Mouse (Mus musculus): ENCODE data around the gene Ctr9. TPM values are rescaled to one million over a fixed set of nuclear protein-coding genes. Genes with fewer than 3 reads are reported as not detected.

Ctr9 gene
- polyA plus RNA-seq (2015; fragmentation: Nextera tagmentation; extraction: Ambion mirVana): 59.6 and 62.9 TPM in 2 replicates

DNA sequence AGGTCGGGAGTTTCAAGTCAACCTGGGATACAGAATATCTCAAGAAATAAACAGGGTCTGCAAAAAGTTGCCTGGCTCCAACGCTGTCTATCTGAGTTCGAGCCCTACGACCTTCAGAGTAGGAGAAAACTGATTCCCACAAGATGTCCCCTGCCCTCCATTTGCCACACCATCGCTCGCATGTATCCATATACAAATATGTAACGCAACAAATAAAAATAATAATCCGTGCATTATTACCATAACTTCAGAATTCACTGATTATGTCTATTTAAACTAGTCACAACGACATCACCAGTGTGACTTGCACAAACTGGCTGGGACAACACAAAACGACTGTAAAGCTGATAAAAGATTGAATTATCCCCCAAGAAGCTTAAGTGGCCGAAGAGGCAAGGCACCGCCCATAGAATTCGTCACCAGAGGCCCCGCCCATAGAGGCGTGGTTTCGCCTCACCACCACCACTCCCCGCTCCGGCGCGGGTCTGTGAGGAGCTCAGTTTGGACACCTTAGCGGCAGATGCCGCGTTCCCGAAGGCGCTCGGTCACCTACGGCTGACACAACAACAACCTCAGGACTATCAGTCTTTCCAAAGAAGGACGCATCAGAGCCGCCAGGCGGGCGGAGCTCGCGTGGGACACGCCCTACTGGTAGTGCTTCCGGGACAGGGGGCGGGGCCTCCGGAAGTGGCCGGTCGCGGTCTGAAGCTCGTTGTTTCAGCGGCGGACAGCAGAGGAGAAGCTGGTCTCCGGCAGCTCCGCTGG is at the start of gene Ctr9:
TSS of gene Ctr9 (plus strand) at position 671 of the 765 bp plus-strand sequence.
- 5% methylated on average over 45 of the region's 45 CpGs for WGBS

GRCm38 (mm10) chr7:110981036-110981435 is 47.7 kb upstream of the Ctr9 start:
- WGBS: 23% methylated on average over 8 of the region's 8 CpGs

More for the DNA sequence above, at the start of gene Ctr9:
- peak within 1 kb of the TSS; percentile 78 for H3K4me3 ChIP-seq (ENCODE audit: low read length)
- peak; percentile 97 for ATAC-seq (ENCODE audit: low read depth)
- peaks cover 14% of the 10 kb centered on the region for H3K4me1 ChIP-seq (replicated peaks; ENCODE audit: control insufficient read depth, insufficient read depth, low read length)
- H3K27me3 ChIP-seq (ENCODE audit: control insufficient read depth, insufficient read depth, low read depth, low read length): no peaks in the 10 kb centered on the region
- no peaks in the 10 kb centered on the region for H3K9me3 ChIP-seq (ENCODE audit: control insufficient read depth, low read length)
- peak within 1 kb of the TSS; percentile 90 for H3K27ac ChIP-seq (ENCODE audit: low read length)
- peak within 1 kb of the TSS; percentile 78 for H3K9ac ChIP-seq (ENCODE audit: low read length)
- H3K4me2 ChIP-seq (ENCODE audit: low read depth, low read length): peak within 1 kb of the TSS; percentile 82
- H3K36me3 ChIP-seq (ENCODE audit: control insufficient read depth, insufficient read depth, low read length): no peaks in the 10 kb centered on the region; the same call in 1 of the 2 replicates

GRCm38 (mm10) chr7:110982053-110982705 is 46.6 kb upstream of the Ctr9 start, which contains the start of gene Mrvi1:
Gene Mrvi1 (minus strand): TSS chr7:110982461.
- Histone ChIP-seq H3K9ac (ENCODE audit: low read length) (peak within 1 kb of the TSS; percentile 52; the same call in 1 of the 2 replicates), H3K27me3 (ENCODE audit: control insufficient read depth, insufficient read depth, low read depth, low read length) (no peaks in the 10 kb centered on the region), H3K36me3 (ENCODE audit: control insufficient read depth, insufficient read depth, low read length) (no peaks in the 10 kb centered on the region), H3K4me3 (ENCODE audit: low read length) (peak within 1 kb of the TSS; percentile 35), H3K9me3 (ENCODE audit: control insufficient read depth, low read length) (no peaks in the 10 kb centered on the region), H3K27ac (ENCODE audit: low read length) (peak within 1 kb of the TSS; percentile 87), H3K4me2 (ENCODE audit: low read depth, low read length) (peak within 1 kb of the TSS; percentile 47), H3K4me1 (replicated peaks; ENCODE audit: control insufficient read depth, insufficient read depth, low read length) (peaks cover 42% of the 10 kb centered on the region)
- ATAC-seq (ENCODE audit: low read depth): peak; percentile 79
- 22% methylated on average over 7 of the region's 7 CpGs for WGBS

More at GRCm38 (mm10) chr7:110981036-110981435, 47.7 kb upstream of the Ctr9 start:
- Histone ChIP-seq H3K27ac (ENCODE audit: low read length) (peak overlapping the region; percentile 87), H3K36me3 (ENCODE audit: control insufficient read depth, insufficient read depth, low read length) (no peaks in the 10 kb centered on the region), H3K9me3 (ENCODE audit: control insufficient read depth, low read length) (no peaks in the 10 kb centered on the region), H3K27me3 (ENCODE audit: control insufficient read depth, insufficient read depth, low read depth, low read length) (no peaks in the 10 kb centered on the region), H3K4me3 (ENCODE audit: low read length) (peak overlapping the region; percentile 32), H3K4me2 (ENCODE audit: low read depth, low read length) (peak overlapping the region; percentile 47), H3K4me1 (replicated peaks; ENCODE audit: control insufficient read depth, insufficient read depth, low read length) (peaks cover 43% of the 10 kb centered on the region), H3K9ac (ENCODE audit: low read length) (peak overlapping the region; percentile 52; the same call in 1 of the 2 replicates)
- peak; percentile 77 for ATAC-seq (ENCODE audit: low read depth)

- Histone ChIP-seq H3K27me3 (ENCODE audit: control insufficient read depth, insufficient read depth, low read depth, low read length) (no peaks in the 10 kb centered on the region), H3K9me3 (ENCODE audit: control insufficient read depth, low read length) (no peaks in the 10 kb centered on the region), H3K27ac (ENCODE audit: low read length) (peak overlapping the region; percentile 87), H3K4me3 (ENCODE audit: low read length) (no peak overlapping the region), H3K4me2 (ENCODE audit: low read depth, low read length) (no peak overlapping the region), H3K9ac (ENCODE audit: low read length) (no peak overlapping the region), H3K4me1 (replicated peaks; ENCODE audit: control insufficient read depth, insufficient read depth, low read length) (peaks cover 42% of the 10 kb centered on the region), H3K36me3 (ENCODE audit: control insufficient read depth, insufficient read depth, low read length) (no peaks in the 10 kb centered on the region)
- 32% methylated on average over 4 of the region's 4 CpGs for WGBS
- no peak for ATAC-seq (ENCODE audit: low read depth)
Observed at GRCm38 (mm10) chr7:110982764-110983163, 46.0 kb upstream of the Ctr9 start.

DNA sequence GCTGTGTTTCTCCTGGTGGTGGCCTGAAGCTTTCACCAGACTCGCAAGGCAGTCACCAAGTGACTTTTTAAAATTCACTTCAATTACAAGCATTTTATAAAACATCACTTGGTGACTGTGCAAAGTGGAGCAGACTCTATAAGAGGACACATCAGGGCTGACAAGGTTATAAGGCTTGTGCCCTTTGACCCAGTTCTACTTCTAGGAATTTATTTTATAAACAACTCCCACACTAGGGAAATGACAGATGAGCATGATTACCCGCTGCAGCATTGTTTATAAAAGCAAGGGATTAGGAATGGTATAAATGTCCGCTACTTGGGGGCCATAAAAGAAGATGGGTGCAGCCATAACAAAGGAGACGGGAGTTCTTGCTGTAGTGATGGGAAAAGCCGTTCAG is 45.1 kb upstream of the Ctr9 start:
- 33% methylated on average over 5 of the region's 5 CpGs for WGBS
- Histone ChIP-seq H3K4me2 (ENCODE audit: low read depth, low read length) (no peak overlapping the region), H3K36me3 (ENCODE audit: control insufficient read depth, insufficient read depth, low read length) (no peaks in the 10 kb centered on the region), H3K9ac (ENCODE audit: low read length) (no peak overlapping the region), H3K9me3 (ENCODE audit: control insufficient read depth, low read length) (no peaks in the 10 kb centered on the region), H3K4me1 (replicated peaks; ENCODE audit: control insufficient read depth, insufficient read depth, low read length) (peaks cover 42% of the 10 kb centered on the region), H3K27ac (ENCODE audit: low read length) (peak overlapping the region; percentile 41; the same call in 1 of the 2 replicates), H3K4me3 (ENCODE audit: low read length) (no peak overlapping the region), H3K27me3 (ENCODE audit: control insufficient read depth, insufficient read depth, low read depth, low read length) (no peaks in the 10 kb centered on the region)
- ATAC-seq (ENCODE audit: low read depth): no peak

- H3K9ac ChIP-seq (ENCODE audit: low read length): no peak overlapping the region
- H3K4me1 ChIP-seq (replicated peaks; ENCODE audit: control insufficient read depth, insufficient read depth, low read length): peaks cover 36% of the 10 kb centered on the region
- H3K9me3 ChIP-seq (ENCODE audit: control insufficient read depth, low read length): no peaks in the 10 kb centered on the region
- H3K4me2 ChIP-seq (ENCODE audit: low read depth, low read length): no peak overlapping the region
- H3K27me3 ChIP-seq (ENCODE audit: control insufficient read depth, insufficient read depth, low read depth, low read length): no peaks in the 10 kb centered on the region
- WGBS: 64% methylated on average over 7 of the region's 7 CpGs
- H3K36me3 ChIP-seq (ENCODE audit: control insufficient read depth, insufficient read depth, low read length): no peaks in the 10 kb centered on the region
- no peak overlapping the region for H3K4me3 ChIP-seq (ENCODE audit: low read length)
- ATAC-seq (ENCODE audit: low read depth): no peak
- H3K27ac ChIP-seq (ENCODE audit: low read length): no peak overlapping the region
Observed at GRCm38 (mm10) chr7:110985581-110986265, 43.0 kb upstream of the Ctr9 start.

DNA sequence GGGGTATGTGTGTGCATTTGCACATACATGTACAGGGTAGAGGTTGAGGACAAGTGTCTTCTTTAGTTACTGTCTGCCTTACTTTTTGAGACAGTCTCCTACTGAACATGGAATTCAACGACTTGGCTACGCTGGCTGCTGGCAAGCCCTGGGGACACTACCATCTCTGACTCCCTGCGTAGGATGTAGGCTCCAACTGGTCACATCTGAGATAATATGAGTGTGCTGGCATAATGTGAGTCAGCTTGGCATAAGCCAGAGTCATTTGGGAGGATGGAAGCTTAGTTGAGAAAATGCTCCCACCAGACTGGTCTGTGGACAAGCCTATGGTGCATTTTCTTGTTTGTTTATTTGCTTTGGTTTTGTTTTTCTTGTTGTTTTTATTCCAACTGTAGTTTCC is 40.7 kb upstream of the Ctr9 start:
- H3K4me1 ChIP-seq (replicated peaks; ENCODE audit: control insufficient read depth, insufficient read depth, low read length): peaks cover 16% of the 10 kb centered on the region
- 89% methylated on average over 3 of the region's 3 CpGs for WGBS

GRCm38 (mm10) chr7:110989286-110989879 is 39.4 kb upstream of the Ctr9 start:
- no peak overlapping the region for H3K27ac ChIP-seq (ENCODE audit: low read length)
- WGBS: 47% methylated on average over 5 of the region's 5 CpGs
- no peak overlapping the region for H3K4me3 ChIP-seq (ENCODE audit: low read length)
- no peaks in the 10 kb centered on the region for H3K27me3 ChIP-seq (ENCODE audit: control insufficient read depth, insufficient read depth, low read depth, low read length)
- no peak overlapping the region for H3K9ac ChIP-seq (ENCODE audit: low read length)
- no peaks in the 10 kb centered on the region for H3K9me3 ChIP-seq (ENCODE audit: control insufficient read depth, low read length)
- H3K36me3 ChIP-seq (ENCODE audit: control insufficient read depth, insufficient read depth, low read length): no peaks in the 10 kb centered on the region
- H3K4me2 ChIP-seq (ENCODE audit: low read depth, low read length): no peak overlapping the region
- ATAC-seq (ENCODE audit: low read depth): no peak
- H3K4me1 ChIP-seq (replicated peaks; ENCODE audit: control insufficient read depth, insufficient read depth, low read length): peaks cover 6% of the 10 kb centered on the region

More for the DNA sequence above, 40.7 kb upstream of the Ctr9 start:
- H3K36me3 ChIP-seq (ENCODE audit: control insufficient read depth, insufficient read depth, low read length): no peaks in the 10 kb centered on the region
- no peak overlapping the region for H3K4me2 ChIP-seq (ENCODE audit: low read depth, low read length)
- H3K9ac ChIP-seq (ENCODE audit: low read length): no peak overlapping the region
- no peak overlapping the region for H3K4me3 ChIP-seq (ENCODE audit: low read length)
- ATAC-seq (ENCODE audit: low read depth): no peak
- H3K9me3 ChIP-seq (ENCODE audit: control insufficient read depth, low read length): no peaks in the 10 kb centered on the region
- H3K27ac ChIP-seq (ENCODE audit: low read length): no peak overlapping the region
- H3K27me3 ChIP-seq (ENCODE audit: control insufficient read depth, insufficient read depth, low read depth, low read length): no peaks in the 10 kb centered on the region

Data from lung, embryonic 16.5 days (tissue).